Mouse (Mus musculus): Measurements from ENCODE around the gene 4933421I07Rik. TPM values are rescaled to one million over a fixed set of nuclear protein-coding genes. Genes with fewer than 3 reads are reported as not detected.

The 4933421I07Rik gene
- total RNA-seq (2018; cell fraction: chromatin; rRNA removed), result not detected
- total RNA-seq (2018; cell fraction: cytosol; rRNA removed), result not detected
- total RNA-seq (2018; cell fraction: nucleus; rRNA removed), result not detected
- polyA plus RNA-seq (2018), result not detected in 3 replicates

DNA sequence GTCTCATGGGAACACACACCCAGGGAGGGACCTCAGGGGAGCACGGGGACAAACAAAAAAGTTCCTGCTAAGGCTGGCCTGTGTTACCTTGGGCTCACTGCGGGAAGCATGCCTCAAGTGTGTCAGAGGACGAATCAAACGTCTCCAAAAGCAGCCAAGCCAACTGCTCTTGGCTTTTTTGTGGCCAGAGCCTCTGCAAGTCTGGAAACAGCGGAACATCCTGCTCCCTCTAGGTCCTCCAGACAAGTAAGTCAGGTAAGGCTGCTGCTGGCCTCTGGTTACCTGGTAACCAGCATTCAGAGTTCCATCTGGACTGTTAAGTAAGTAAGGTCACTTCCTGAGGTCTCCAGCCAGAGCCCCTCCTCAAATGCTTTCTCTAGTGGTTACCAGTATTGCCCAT lies at the start of gene 4933421I07Rik:
Gene 4933421I07Rik, minus strand, starts transcription at position 271 of the 400 bp plus-strand sequence.
- H3K27ac ChIP-seq, result no peak within 1 kb of the TSS
- H3K79me2 ChIP-seq (ENCODE audit: inconsistent target), result no peaks in the 10 kb centered on the region
- H3K36me3 ChIP-seq (ENCODE audit: inconsistent target), result no peaks in the 10 kb centered on the region
- 72% methylated on average over 5 of the region's 5 CpGs for WGBS (ENCODE audit: missing documents)
- no peak within 1 kb of the TSS for H3K4me3 ChIP-seq (ENCODE audit: inconsistent target)

DNA sequence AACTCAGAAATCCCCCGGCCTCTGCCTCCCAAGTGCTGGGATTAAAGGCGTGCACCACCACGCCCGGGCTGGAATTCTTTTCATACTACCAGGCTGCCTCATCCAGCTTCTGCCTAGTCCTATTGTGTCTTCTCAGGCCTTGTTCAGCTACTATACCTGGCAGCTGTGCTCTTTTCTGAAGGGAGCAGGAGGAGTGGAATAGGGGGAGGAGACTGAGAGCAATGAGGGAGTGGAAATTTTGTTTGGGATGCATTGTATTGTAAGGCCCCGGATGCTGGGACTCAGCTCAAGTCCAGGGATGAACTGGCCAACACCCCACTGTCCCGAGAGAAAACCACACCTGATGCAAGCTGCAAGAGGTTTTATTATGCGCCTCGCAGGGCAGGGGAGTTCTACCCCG lies 49.4 kb upstream of the 4933421I07Rik start:
- Histone ChIP-seq H3K27ac (no peak overlapping the region), H3K79me2 (ENCODE audit: inconsistent target) (no peaks in the 10 kb centered on the region; the same call in 1 of the 2 replicates), H3K4me3 (ENCODE audit: inconsistent target) (no peak overlapping the region), H3K36me3 (ENCODE audit: inconsistent target) (no peaks in the 10 kb centered on the region)
- WGBS (ENCODE audit: missing documents), result 93% methylated on average over 9 of the region's 9 CpGs

DNA sequence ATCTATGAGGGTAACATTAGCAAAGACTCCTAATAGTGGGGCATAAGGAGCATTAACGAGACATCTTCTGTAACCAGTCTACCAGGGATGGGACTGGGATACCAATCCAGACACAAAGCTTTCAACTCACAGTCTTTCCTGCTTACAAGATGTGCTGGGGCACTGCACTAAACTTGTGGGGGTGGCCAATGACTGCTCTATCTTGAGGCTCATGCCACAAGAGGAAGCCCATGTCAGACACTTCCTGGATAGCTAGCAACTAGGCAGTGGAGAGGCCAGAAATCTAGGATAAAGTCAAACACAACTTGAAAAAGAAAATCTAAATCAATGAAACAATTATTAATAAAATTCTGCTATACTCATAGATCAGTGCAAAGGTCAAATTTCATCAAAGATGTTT lies 48.3 kb upstream of the 4933421I07Rik start:
- H3K36me3 ChIP-seq (ENCODE audit: inconsistent target), result no peaks in the 10 kb centered on the region
- no peak overlapping the region for H3K4me3 ChIP-seq (ENCODE audit: inconsistent target)
- H3K79me2 ChIP-seq (ENCODE audit: inconsistent target), result no peaks in the 10 kb centered on the region; the same call in 1 of the 2 replicates
- WGBS (ENCODE audit: missing documents), result 44% methylated on average over 1 of the region's 1 CpGs
- H3K27ac ChIP-seq, result no peak overlapping the region

DNA sequence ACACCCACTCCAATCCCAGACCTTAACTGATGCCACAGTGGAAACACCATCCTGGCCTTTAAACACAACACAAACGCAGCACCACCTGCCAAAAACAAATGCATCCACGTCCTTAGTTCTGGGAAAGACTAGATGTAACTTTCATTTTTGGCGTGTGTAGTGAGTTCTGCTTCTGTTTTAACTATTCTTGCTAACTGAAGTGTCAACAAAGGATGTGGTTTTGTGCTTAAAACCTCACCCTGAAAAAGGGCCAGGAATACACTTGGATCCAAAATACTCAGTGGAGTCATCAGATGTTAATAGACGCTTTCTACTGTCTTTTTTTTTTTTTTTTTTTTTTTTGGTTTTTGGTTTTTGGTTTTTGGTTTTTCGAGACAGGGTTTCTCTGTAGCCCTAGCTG lies 42.9 kb upstream of the 4933421I07Rik start:
- no peaks in the 10 kb centered on the region for H3K36me3 ChIP-seq (ENCODE audit: inconsistent target)
- H3K4me3 ChIP-seq (ENCODE audit: inconsistent target), result peak overlapping the region; percentile 6; the same call in 1 of the 2 replicates

GRCm38 (mm10) chr7:42490358-42490757 lies 42.4 kb upstream of the 4933421I07Rik start:
- H3K36me3 ChIP-seq (ENCODE audit: inconsistent target), result no peaks in the 10 kb centered on the region
- H3K4me3 ChIP-seq (ENCODE audit: inconsistent target), result peak overlapping the region; percentile 6; the same call in 1 of the 2 replicates
- H3K27ac ChIP-seq, result peak overlapping the region; percentile 34
- WGBS (ENCODE audit: missing documents), result 7% methylated on average over 4 of the region's 4 CpGs
- no peaks in the 10 kb centered on the region; the same call in 1 of the 2 replicates for H3K79me2 ChIP-seq (ENCODE audit: inconsistent target)

More for the DNA sequence above, 42.9 kb upstream of the 4933421I07Rik start:
- Histone ChIP-seq H3K27ac (peak overlapping the region; percentile 34), H3K79me2 (ENCODE audit: inconsistent target) (no peaks in the 10 kb centered on the region; the same call in 1 of the 2 replicates)
- 0% methylated on average over 3 of the region's 5 CpGs for WGBS (ENCODE audit: missing documents)

GRCm38 (mm10) chr7:42454640-42455039 lies 6.7 kb upstream of the 4933421I07Rik start:
- no peak overlapping the region for H3K4me3 ChIP-seq (ENCODE audit: inconsistent target)
- H3K79me2 ChIP-seq (ENCODE audit: inconsistent target), result no peaks in the 10 kb centered on the region
- H3K27ac ChIP-seq, result no peak overlapping the region
- no peaks in the 10 kb centered on the region for H3K36me3 ChIP-seq (ENCODE audit: inconsistent target)
- WGBS (ENCODE audit: missing documents), result 46% methylated on average over 4 of the region's 4 CpGs

- WGBS (ENCODE audit: missing documents), result 17% methylated on average over 3 of the region's 3 CpGs
Measured at GRCm38 (mm10) chr7:42450618-42451017, 2.7 kb upstream of the 4933421I07Rik start.

GRCm38 (mm10) chr7:42447352-42447751 lies 568 bp downstream of the 4933421I07Rik start:
- no peaks in the 10 kb centered on the region for H3K36me3 ChIP-seq (ENCODE audit: inconsistent target)
- H3K4me3 ChIP-seq (ENCODE audit: inconsistent target), result no peak overlapping the region
- H3K27ac ChIP-seq, result no peak overlapping the region
- WGBS (ENCODE audit: missing documents), result 80% methylated on average over 9 of the region's 9 CpGs
- no peaks in the 10 kb centered on the region for H3K79me2 ChIP-seq (ENCODE audit: inconsistent target)

More at GRCm38 (mm10) chr7:42450618-42451017, 2.7 kb upstream of the 4933421I07Rik start:
- Histone ChIP-seq H3K27ac (no peak overlapping the region), H3K4me3 (ENCODE audit: inconsistent target) (no peak overlapping the region), H3K36me3 (ENCODE audit: inconsistent target) (no peaks in the 10 kb centered on the region), H3K79me2 (ENCODE audit: inconsistent target) (no peaks in the 10 kb centered on the region)

Other genes starting within 250 kb of the 4933421I07Rik start
- not detected in 3 replicates for gene Vmn2r61, start 188.1 kb downstream of the 4933421I07Rik start, polyA plus RNA-seq (2018)
- 4.7 to 5.0 TPM (median 4.8 TPM) in 3 replicates for gene Zfp141, start 57.6 kb upstream of the 4933421I07Rik start, polyA plus RNA-seq (2018)
- not detected in 3 replicates for gene Gm21028, start 130.5 kb upstream of the 4933421I07Rik start, polyA plus RNA-seq (2018)
- gene Zfp977, start 144.4 kb upstream of the 4933421I07Rik start, polyA plus RNA-seq (2018), result 0.16 to 0.36 TPM in 2 of 3 replicates, not detected in the other
- 1.3 to 2.1 TPM (median 1.8 TPM) in 3 replicates for gene Zfp976, start 194.5 kb upstream of the 4933421I07Rik start, polyA plus RNA-seq (2018)
- 2.5 to 6.2 TPM (median 2.9 TPM) in 3 replicates for gene Zfp975, start 244.6 kb upstream of the 4933421I07Rik start, polyA plus RNA-seq (2018)

Data from macrophage (primary cell).